Mouse (Mus musculus) heart, postnatal 25 days (tissue): ENCODE measurements around the gene Slc25a33. TPM values are rescaled to one million over a fixed set of nuclear protein-coding genes. Genes with fewer than 3 reads are reported as not detected.

Experiments used
- DNase-seq: peaks from one replicate; pipeline ENCODE4 v3.0.0; 2022; ENCODE audit warnings: low spot score
- intact Hi-C: fragments of 180-260 bp; cut with DNase I; formaldehyde crosslinking; loops from one replicate; pipeline ENCODE4 v1.15.1; 2025
- total RNA-seq, 2 experiments: library from RNA; stranded (reverse); gene quantifications; 2 replicates each; pipeline ENCODE4 v1.2.3; 2021

Gene Slc25a33
- total RNA-seq, 2 experiments from 2014 or later: 22.5 to 30.5 TPM

DNA sequence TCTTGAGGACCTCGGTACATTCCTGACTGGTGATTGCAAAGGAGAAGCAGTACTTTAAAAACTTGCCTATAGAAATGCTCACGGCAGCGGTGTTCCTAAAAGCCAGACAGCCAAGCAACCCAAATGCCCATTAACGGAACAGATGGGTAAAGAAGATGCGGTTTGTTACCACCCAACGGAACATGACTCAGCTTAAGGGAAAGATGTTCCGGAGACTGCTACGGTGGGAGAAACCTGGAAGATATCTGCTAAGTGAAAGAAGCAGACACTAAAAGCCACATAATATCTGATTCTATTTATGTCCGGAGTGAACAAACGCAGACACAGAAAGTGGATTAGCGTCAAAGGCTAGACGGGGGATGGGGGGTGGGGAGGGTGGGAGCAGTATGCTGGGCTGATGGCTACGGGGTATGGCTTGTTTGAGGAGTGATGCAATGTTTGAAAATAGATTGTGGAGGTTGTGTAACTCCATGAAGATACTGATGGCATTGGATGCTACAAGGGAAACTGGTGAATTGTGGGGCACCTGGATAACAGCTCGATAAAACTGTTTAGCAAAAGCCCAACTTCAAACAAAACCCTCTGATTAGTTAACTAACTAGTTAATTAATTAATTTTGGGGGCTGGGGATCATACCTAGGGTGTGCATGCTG, 22.6 kb upstream of the Slc25a33 start:
- no peak for DNase-seq
- intact Hi-C loops: loop anchor here (5.0 kb wide), 1 partner anchor 44 kb away; no protein-coding TSS in a partner anchor

DNA sequence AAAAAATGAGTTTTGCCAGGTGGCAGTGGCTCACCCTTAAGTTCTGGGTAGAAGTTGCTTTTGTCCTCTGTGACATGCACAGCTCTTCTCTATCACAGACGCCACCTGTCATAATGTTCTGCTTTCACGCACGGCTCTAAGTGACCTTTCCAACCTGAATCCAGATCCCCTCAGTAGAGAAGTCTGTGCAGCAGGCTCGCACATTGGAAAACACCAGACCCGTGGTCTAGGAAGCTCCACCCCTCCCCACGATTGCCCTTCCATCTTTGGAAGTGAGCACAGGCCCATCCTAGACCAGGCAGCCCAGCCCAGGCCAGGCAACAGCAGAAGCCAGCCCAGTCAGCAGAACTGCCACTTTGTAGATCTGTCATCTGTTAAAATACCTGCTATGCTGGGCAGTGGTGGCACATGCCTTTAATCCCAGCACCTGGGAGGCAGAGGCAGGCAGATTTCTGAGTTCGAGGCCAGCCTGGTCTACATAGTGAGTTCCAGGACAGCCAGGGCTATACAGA, 20.9 kb upstream of the Slc25a33 start:
- no peak for DNase-seq
- intact Hi-C loops: loop anchor here (5.0 kb wide), 1 partner anchor 43 kb away; no protein-coding TSS in a partner anchor

DNA sequence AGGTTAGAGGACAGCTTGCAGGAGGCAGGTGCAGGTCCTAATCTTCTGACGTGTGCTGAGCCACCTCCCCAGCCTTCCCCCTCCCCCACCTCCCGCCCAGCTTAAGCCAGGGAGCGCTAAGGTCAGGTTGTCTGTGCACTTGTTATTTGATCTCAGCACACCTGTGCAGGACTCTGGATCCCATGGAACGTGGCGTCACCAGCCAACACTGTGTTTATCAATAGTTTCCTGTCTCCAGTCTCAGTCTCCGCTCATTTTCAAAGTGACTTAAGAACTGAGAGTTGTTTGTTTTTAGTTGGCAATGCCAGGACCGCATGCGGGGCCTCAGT, 19.9 kb upstream of the Slc25a33 start:
- no peak for DNase-seq
- intact Hi-C loops: no loop called here

DNA sequence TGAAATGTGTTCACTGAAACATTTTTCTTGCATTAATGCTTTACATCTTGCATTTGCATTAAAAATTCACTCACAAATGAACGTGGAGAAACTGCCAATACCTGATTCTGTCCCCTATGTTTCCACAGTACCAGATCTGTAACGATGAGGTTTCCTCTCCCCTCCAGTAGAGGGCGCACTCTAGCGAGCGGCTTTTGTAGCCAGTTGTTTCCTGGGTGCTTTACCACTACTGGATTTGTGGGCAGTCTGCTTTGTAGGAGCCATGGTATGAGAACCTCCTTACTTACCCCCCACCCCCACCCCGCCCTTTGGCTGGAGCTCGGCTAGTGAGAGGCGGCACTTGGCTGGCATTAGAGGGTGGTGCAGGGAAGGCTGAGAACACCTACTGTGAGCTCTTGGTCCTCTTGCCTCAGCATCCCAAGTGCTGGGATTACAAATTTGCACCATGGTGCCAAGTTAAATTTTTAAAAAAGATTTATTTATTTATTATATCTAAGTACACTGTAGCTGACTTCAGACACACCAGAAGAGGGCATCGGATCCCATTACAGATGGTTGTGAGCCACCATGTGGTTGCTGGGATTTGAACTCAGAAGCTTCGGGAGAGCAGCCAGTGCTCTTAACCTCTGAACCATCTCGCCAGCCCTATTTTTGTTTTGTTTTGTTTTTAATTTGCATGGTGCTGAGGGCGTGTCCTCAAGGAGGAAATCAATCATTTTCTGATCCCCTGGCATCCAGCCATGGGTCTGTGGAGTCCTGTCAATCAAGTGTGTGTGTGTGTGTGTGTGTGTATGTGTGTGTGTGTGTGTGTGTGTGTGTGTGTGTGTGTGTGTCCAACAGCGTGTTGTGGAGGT, 19.3 kb upstream of the Slc25a33 start:
- no peak for DNase-seq
- intact Hi-C loops: no loop called here

DNA sequence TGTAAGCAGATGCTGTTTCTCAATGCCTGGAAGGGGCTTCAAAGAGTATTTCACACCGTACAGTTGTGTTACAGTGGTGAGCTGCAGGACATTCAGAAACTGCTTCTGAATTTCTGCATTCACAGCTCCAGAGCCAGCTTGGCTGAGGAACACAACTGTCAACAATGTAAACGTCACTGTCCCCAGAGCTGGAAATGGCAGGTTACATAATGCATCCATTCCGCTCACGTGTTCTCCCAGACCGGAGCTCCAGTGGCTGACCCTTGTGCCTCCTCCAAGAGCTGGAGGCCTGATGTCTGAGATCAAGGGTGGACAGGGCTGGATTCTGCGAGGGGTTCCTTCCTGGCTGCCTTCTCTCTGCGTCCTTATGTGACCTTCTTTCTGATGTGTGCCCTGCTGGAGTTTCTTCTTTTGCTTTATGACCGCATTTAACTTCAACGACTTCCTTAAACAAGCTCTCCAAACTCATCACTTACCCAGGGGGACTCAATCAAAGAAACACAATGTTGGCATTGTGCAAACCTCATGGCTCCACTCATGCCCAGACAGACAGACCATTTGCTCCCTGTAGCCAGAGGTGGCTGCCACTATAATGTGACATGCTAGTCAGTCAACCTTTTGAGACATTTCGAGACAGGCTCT, 18.2 kb upstream of the Slc25a33 start:
- peak; percentile 81 for DNase-seq

DNA sequence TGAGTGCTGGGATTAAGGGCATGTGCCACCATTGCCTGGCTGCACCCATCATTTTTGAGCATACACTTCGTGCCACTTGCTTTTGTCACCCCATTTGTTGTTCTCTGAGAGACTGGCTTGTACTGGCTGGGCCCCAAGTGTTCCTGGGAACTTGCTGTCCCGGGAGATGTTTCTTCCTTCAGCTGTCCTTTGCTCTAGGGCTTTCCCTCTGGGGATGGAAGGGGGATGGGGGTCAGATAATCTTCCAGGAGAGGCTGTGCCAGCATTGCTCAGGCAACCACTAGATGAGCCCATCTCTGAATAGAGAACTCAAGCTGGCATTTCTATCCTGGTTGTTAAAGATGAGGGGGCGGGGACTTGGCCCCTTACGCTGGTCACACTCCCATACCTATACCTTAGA, 17.4 kb upstream of the Slc25a33 start:
- DNase-seq: peak; percentile 38
- intact Hi-C loops: no loop called here

More for the DNA sequence above, 18.2 kb upstream of the Slc25a33 start:
- intact Hi-C loops: no loop called here

DNA sequence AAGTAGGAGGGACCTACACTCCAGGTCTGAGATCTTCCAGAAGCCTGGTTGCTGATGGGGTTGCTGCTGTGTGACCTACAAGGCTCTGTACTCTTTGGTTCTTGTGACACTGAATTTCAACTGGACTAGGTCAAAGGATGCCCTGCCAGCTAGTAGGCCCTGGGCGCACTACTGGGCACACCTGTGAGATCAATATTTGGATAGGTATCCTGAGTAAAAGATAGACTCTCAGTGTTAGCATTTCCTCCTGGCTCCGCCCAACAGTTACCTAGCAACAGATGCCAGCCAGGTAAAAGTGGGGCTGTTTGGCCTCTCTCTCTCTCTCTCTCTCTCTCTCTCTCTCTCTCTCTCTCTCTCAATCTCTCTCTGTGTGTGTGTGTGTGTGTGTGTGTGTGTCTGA, 16.9 kb upstream of the Slc25a33 start:
- intact Hi-C loops: no loop called here
- DNase-seq: no peak

DNA sequence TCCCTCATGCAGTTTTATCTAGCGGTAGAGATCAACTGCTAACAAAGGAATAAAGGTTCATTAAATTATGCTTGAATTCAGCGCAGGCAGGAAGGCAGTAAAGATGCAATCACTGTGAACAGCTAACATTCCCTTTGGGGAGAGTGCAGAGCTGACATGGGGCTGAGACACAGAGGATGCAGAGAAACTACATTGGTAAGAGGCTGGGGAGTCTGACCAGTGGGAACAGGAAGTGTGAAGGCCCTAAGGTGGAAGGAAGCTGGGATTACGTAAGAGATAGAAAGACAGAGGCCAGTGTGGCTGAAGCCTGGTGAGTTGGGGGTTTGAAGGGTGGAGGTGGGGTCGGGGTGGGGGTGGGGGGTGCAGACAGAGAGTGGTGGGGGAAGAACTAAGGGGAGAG, 16.5 kb upstream of the Slc25a33 start:
- no peak for DNase-seq
- intact Hi-C loops: no loop called here

DNA sequence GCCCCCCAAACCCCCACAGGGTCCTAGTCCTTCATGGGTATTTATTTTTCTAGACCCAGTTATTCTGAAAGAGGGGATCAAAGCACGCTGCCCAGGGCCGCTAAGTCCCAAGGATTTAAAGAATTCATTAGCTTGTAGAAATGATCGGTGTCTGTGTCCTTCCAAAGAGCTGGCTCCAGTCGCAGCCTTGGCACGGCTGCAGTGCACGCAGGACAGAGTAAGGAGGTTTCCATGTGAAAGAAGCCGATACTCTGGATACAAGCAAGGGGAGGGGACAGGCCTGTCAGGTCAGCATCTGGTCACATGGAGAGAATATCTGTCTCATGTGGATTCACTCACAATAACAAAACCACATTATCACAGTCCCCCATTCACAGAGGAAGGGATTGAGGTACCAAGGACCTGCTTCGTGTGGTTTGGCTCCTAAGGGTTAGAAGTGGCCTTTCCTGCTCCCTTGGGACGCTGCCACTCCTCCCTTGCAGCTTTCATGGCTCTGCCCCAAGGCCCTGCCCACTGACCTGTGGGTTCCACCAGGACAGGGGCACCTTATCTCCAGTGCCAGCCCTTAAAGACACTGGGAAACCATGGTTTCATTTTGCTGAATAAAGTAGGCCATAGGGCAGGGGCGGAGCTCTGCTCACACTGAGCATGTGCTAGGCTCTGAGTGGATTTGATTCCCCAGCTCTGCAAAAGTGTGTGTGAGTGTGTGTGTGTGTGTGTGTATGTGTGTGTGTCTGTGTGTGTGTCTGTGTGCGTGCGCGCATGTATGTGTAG, 15.5 kb upstream of the Slc25a33 start:
- no peak for DNase-seq
- intact Hi-C loops: no loop called here

DNA sequence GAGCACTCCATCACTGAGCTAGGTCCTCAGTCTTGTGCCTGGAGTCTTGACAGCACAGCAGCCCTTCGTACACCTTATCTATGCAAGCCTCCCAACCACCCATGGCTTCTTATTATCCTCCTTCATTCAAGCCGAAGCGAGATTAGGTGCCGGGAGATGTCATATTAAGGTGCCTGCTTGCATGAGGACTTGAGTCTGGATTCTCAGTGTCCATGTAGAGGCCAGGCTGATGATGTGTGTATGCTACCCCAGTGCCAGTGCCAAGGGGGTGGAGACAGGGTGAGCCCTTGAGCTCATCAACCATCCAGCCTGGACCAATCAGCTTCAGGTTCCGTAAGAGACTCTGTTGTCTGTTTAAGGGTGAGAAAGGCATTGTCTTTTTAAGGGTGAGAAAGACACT, 10.8 kb upstream of the Slc25a33 start:
- intact Hi-C loops: no loop called here

DNA sequence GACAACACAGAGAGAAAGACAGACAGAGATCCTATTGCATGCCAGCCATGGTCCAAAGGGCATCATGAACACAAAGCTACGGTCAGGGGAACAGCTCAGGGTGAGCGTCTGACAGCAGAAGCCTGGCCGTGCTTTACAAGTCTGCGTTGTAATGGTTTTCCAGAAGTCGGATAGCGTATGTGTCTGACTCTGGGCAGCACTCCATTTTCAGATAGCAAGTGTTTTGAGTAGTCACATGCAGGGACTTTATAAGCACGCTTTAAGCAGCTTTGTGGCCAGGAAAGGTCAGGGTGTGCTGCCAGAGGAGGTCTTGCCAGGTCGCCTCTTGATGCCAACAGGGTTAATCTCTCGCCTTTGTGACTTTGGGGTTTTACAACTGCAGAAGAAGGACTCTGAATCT, 10.3 kb upstream of the Slc25a33 start:
- DNase-seq: no peak
- intact Hi-C loops: no loop called here

More for the DNA sequence above, 10.8 kb upstream of the Slc25a33 start:
- DNase-seq: no peak

DNA sequence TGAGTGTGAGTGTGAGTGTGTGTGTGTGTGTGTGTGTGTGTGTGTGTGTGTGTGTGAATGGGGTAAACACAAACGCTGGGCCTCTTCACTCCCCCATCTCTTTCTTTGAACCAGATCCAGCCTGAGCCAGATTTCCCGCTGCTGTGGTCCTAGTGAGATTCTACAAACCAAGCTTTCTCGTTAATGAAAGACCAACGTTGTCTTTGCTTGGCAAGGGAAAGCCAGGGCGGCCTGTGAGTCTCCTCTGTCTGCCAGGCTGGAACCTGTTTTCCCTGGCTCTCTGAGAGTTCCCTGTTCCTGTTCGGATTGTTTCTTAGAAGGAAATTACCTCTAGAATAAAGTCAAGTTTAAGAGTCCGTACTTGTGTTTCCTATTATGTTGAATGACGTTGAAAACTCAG, 8.9 kb upstream of the Slc25a33 start:
- intact Hi-C loops: no loop called here
- DNase-seq: no peak

DNA sequence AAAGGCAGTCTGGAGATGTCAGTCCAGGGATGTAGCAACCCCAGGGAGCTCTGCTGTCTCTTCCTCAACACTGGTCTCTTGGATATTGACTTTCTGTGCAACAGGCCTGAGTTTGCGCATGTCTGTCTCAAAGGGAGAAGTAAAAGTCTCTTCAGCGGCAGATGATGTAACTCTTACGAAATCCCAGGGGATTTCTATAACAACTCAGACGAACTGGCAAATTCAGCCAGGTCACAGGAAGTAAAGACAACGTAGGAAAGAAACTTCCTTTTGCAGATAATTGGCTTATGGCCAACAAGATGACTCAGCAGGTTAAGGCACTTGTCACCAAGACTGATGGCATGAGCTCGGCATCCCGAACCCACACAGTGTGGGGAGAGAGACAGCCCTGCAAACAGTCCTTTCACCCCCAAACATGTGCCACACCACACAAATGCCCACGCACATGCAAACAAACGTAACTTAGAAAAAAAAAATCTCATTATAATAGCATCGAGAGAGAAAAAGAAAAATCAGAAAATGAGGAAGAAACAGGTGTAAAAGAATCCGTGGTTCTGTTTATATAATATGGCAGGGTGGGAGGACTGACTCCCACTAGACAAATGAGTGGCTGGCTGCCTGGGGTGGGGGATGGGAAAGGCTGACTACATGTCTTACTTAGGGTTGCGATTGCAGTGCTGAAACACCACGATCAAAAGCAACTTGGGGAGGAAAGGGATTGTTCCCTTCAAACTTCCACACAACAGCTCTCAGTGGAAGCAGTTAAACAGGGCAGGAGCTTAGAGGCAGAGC, 6.7 kb upstream of the Slc25a33 start:
- no peak for DNase-seq
- intact Hi-C loops: no loop called here

DNA sequence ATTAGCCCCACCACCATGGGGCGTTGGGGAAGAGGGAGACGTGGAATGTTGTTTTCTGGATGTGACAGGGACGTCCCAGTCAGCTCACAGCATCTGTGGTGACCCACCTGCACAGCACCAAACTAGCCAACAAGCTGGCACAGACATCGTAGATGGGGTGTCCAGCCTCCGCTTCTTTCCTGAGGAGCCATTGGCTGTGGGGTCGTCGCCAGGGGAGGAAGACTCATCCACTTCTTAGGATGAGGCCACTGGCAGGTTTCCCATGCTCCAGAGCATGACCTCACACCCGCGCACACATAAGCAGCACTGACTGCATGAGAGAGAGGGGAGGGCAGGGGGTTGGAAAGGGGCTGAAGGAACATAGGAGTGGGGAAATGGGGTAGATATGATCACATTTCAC, 5.9 kb upstream of the Slc25a33 start:
- intact Hi-C loops: no loop called here
- no peak for DNase-seq

DNA sequence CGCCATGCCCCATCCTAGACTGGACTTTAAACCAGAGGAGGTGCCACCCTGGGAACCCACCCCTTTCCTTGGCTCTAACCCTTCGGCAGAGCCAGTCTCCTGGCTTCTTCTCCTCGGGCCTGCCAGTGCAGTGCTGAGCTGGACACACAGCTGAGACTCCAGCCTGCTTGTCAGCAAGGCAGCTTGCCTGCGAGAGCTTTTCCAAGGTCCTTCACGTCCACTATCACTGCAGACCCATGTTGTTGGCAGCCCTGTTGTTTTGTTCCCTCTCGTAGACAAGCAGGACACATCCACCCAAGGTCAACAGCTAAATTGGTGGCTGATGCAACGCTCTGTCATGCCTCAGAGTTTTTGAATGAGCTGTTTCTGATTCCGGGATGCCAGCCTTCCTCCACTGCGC, 3.0 kb upstream of the Slc25a33 start:
- no peak for DNase-seq
- intact Hi-C loops: no loop called here

DNA sequence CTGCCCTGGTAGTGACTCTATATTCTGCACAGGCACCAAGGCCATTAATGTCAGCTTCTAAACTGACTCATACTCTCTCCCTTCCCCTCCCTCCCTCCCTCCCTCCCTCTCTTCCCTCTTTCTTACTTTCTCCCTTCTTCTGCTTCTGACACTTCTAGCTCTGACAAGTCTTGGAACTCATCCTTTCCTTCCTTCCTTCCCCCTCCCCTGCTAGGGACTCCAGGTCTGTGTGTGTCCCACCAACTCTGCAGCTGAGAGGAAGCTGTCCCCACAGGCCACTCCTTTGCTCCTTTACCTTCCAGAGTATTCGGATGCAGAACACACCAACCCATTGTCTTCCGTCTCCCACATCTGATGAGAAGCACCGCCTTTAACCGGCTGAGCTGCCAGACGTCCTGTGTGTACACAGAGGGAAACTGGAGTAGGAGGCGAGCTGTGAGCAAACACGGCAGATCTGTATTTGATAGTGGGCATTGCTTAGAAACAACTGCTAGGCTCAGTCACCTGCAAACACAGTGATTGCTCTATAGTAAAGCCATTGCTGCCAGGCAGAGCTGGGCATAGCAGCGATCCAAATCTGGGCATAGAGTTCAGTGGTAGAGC, 1.8 kb upstream of the Slc25a33 start:
- intact Hi-C loops: no loop called here
- DNase-seq: no peak

DNA sequence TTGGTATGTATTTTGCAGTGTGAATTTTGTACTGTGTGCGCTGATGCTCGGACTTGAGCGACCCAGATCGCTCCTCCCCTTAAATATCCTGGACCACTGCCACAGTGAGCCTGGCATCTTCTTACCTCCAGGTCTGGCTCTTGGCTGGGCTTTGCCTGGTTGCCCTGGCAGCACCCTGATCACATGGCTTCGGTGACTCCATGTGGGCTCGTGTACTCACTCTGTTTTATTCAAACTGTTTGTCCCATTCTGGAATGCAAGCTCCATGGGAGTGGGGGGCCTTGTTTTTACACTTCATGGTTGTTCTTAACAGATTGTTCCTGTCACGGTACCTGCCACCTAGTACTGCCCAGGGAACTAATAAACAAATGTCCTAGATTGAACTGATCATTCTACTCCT, 1.3 kb upstream of the Slc25a33 start:
- intact Hi-C loops: no loop called here
- no peak for DNase-seq

DNA sequence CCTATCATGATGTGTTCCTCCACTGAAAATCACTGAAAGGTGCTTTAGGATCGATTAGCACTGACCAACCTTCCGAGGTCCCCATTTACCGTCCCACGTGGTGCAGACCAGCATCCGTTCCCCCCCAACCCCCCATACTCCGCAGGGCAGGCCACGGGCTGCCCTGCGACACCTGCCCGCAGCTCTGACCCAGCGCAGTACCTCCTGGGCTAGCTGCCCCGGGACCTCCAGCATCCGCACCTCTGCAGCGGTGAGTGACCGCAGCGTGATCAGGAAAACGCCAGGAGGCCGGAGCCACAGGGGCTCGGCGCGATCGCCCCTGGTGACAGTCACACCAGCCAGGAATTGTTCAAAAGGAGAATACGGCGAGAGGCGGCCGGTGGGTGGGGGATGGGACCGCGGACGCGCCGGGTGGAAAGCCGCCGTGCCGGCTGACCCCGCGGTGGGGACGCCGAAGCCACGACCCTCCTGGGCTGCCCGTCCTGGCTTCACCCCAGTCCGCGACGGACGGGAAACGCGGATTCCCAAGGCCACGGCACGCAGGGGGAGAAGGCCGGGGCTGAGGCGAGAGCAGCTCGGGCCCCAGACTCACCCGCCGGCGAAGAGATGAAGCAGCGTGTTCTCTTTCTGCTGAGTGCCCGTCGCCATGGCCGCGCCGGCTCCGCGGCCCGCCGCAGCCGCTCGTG, 526 bp downstream of the Slc25a33 start:
- intact Hi-C loops: no loop called here
- no peak for DNase-seq
